9 mouse cellular contexts compared by ENCODE assay signal in the genomic region with DNA sequence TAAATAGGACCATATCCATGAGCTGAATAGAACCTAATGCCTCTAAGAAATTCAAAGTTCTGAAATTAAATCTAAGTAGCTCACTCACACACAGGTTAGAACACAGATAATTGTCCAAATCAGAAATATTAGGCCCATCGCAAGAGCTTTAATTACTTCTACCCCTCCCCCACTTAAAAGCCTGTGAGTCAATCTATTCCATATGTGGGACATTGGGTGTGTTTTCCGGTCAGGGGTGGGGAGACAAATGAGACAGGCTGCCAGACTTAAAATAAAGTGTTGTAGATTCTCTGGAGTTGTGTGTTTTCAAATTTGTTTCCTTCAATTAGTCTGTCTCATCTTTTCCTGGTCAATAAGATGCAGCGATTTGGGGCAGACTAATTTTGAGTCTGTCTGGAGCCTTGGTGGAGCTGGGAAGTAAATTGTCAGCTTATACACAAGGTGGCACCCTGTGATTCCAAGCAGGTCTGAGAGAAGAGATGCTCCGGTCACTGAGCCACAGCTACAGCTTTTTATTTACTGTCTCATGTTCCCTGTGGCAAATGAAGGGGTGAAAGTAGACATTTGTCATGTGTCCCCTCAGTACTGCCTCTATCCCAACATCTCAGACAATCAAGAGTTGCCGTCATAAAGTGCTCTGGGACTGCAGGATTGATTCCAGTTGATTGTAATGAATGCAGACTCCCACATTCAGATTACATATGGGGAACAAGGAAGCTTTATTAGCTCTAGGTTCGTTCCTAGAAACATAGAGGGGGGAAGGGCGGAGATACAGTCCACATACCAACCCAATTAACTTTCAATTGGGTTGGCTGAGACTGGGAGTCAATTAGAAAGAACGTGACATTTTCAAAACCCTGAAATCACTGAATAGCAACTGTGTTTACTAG. TPM values are rescaled to one million over a fixed set of nuclear protein-coding genes. Genes with fewer than 3 reads are reported as not detected.
DNase-seq lines count a peak whose midpoint lies in the region; ATAC-seq and TF ChIP-seq lines count a peak whose summit lies in the region.
"Had no signal": no experiment of that assay in that cellular context is flagged by ENCODE, and none has a peak within 500 bp of the region (broad histone marks: within the 10 kb centered on the region; RNA-seq: fewer than 3 reads in every experiment).

No protein-coding gene starts in this region.

- H3K4me1 ChIP-seq in forebrain, embryonic 10.5 days, result peaks cover 47% of the 10 kb centered on the region
- H3K4me1 ChIP-seq in forebrain, embryonic 16.5 days (replicated peaks; ENCODE audit: control insufficient read depth, insufficient read depth, low read length), result peaks cover 6% of the 10 kb centered on the region
- no peaks in the 10 kb centered on the region for H3K4me1 ChIP-seq in lung, postnatal 0 days (ENCODE audit: insufficient read depth, low read depth, low read length)
- peaks cover 8% of the 10 kb centered on the region for H3K4me1 ChIP-seq in limb, embryonic 13.5 days

- DNase-seq in forebrain, embryonic 10.5 days (ENCODE audit: extremely low spot score, low spot score), result no peak
- peak; percentile 33 for DNase-seq in lung, postnatal 0 days (ENCODE audit: low spot score)
- no peak for DNase-seq in lung, postnatal 14 days
- peak; percentile 50 for DNase-seq in embryo, embryonic 11 days
- DNase-seq in gastrocnemius, postnatal 14 days, result no peak
- no peak for DNase-seq in adrenal gland, postnatal 36 days
- DNase-seq: adrenal gland, postnatal 25 days had no signal

- peak; percentile 44 for TF ChIP-seq CTCF in lung, postnatal 0 days (IDR thresholded peaks at IDR 0.05)

- WGBS in forebrain, embryonic 10.5 days, result 44% methylated on average over 8 of the region's 8 CpGs
- 28% methylated on average over 8 of the region's 8 CpGs for WGBS in forebrain, embryonic 16.5 days
- 57% methylated on average over 8 of the region's 8 CpGs for WGBS in lung, postnatal 0 days
- WGBS in limb, embryonic 13.5 days, result 14% methylated on average over 8 of the region's 8 CpGs

- no peak overlapping the region for H3K9ac ChIP-seq in forebrain, embryonic 16.5 days (replicated peaks; ENCODE audit: low read depth, low read length)
- H3K9ac ChIP-seq in lung, postnatal 0 days (replicated peaks; ENCODE audit: low read depth), result no peak overlapping the region
- H3K9ac ChIP-seq in limb, embryonic 13.5 days, result no peak overlapping the region

- no peak for TF ChIP-seq EP300 in lung, postnatal 0 days (IDR thresholded peaks at IDR 0.05)

- no peak overlapping the region; the same call in 1 of the 2 replicates for H3K4me3 ChIP-seq in forebrain, embryonic 10.5 days
- no peak overlapping the region for H3K4me3 ChIP-seq in forebrain, embryonic 16.5 days (replicated peaks; ENCODE audit: low read length)
- no peak overlapping the region for H3K4me3 ChIP-seq in lung, postnatal 0 days (ENCODE audit: low read depth, low read length)
- no peak overlapping the region for H3K4me3 ChIP-seq in limb, embryonic 13.5 days

- H3K9me3 ChIP-seq in forebrain, embryonic 10.5 days, result no peaks in the 10 kb centered on the region
- no peaks in the 10 kb centered on the region for H3K9me3 ChIP-seq in forebrain, embryonic 16.5 days (ENCODE audit: control insufficient read depth, low read length)
- no peaks in the 10 kb centered on the region for H3K9me3 ChIP-seq in lung, postnatal 0 days (ENCODE audit: low read length)
- no peaks in the 10 kb centered on the region for H3K9me3 ChIP-seq in limb, embryonic 13.5 days

- no peak for ATAC-seq in forebrain, embryonic 16.5 days
- no peak for ATAC-seq in lung, postnatal 0 days
- no peak for ATAC-seq in limb, embryonic 13.5 days (ENCODE audit: low FRiP score, low read depth)

- H3K4me2 ChIP-seq in forebrain, embryonic 16.5 days (ENCODE audit: low read length), result no peak overlapping the region
- H3K4me2 ChIP-seq in lung, postnatal 0 days (replicated peaks; ENCODE audit: low read depth, low read length), result no peak overlapping the region
- peak overlapping the region; percentile 31; the same call in 1 of the 2 replicates for H3K4me2 ChIP-seq in limb, embryonic 13.5 days (replicated peaks)

- peaks cover 3% of the 10 kb centered on the region for H3K27me3 ChIP-seq in forebrain, embryonic 10.5 days (ENCODE audit: poor library complexity, severe bottlenecking)
- H3K27me3 ChIP-seq in forebrain, embryonic 16.5 days (replicated peaks; ENCODE audit: control insufficient read depth, insufficient read depth, low read length), result no peaks in the 10 kb centered on the region
- H3K27me3 ChIP-seq in lung, postnatal 0 days (replicated peaks; ENCODE audit: insufficient read depth, low read length), result no peaks in the 10 kb centered on the region
- no peaks in the 10 kb centered on the region for H3K27me3 ChIP-seq in limb, embryonic 13.5 days

- no peaks in the 10 kb centered on the region for H3K36me3 ChIP-seq in forebrain, embryonic 10.5 days (replicated peaks)
- H3K36me3 ChIP-seq in forebrain, embryonic 16.5 days (ENCODE audit: control insufficient read depth, insufficient read depth), result no peaks in the 10 kb centered on the region
- H3K36me3 ChIP-seq in lung, postnatal 0 days (ENCODE audit: insufficient read depth, low read length), result no peaks in the 10 kb centered on the region
- no peaks in the 10 kb centered on the region for H3K36me3 ChIP-seq in limb, embryonic 13.5 days

- intact Hi-C loops in gastrocnemius, postnatal 14 days (cut with DNase I; ENCODE audit: low total_unique reads), result loop anchor here (5.0 kb wide), 1 partner anchor 284 kb away; no protein-coding TSS in a partner anchor

- H3K27ac ChIP-seq in forebrain, embryonic 10.5 days, result peak overlapping the region; percentile 70
- no peak overlapping the region for H3K27ac ChIP-seq in forebrain, embryonic 16.5 days (ENCODE audit: low read length)
- no peak overlapping the region for H3K27ac ChIP-seq in lung, postnatal 0 days (ENCODE audit: low read length)
- no peak overlapping the region for H3K27ac ChIP-seq in limb, embryonic 13.5 days

RNA-seq across cellular contexts. Expression of a gene that starts 3.5 kb away (rescaled TPM):
- 6.5 and 8.6 TPM in 2 replicates for polyA plus RNA-seq in forebrain, embryonic 10.5 days (2016; fragmentation: Nextera tagmentation; extraction: Ambion mirVana)
- 13.7 and 15.6 TPM in 2 replicates for polyA plus RNA-seq in forebrain, embryonic 16.5 days (2015; fragmentation: Nextera tagmentation; extraction: Ambion mirVana)
- polyA plus RNA-seq in lung, postnatal 0 days (2015; fragmentation: Nextera tagmentation; extraction: Ambion mirVana), result 4.9 and 5.8 TPM in 2 replicates
- 7.1 and 7.6 TPM in 2 replicates for polyA plus RNA-seq in limb, embryonic 13.5 days (2015; fragmentation: Nextera tagmentation; extraction: Ambion mirVana)
- 10 to 100 TPM; 12.9 to 13.2 TPM for total RNA-seq in gastrocnemius, postnatal 14 days (2021)
- 10 to 100 TPM; 24.6 to 24.8 TPM for total RNA-seq in adrenal gland, postnatal 36 days (2021)

Comparison
In these comparisons a context has a peak if more than half of its experiments do, and no peak if none do; other contexts are left out.
1. DNase-seq: peak in lung, postnatal 0 days (single experiment) and embryo, embryonic 11 days (single experiment); none in forebrain, embryonic 10.5 days (single experiment), lung, postnatal 14 days (single experiment), gastrocnemius, postnatal 14 days (single experiment) and adrenal gland, postnatal 36 days (0 of 2).